Mouse (Mus musculus): ENCODE results near the gene Mmp21. TPM values are rescaled to one million over a fixed set of nuclear protein-coding genes. Genes with fewer than 3 reads are reported as not detected.

Mmp21 gene
- polyA plus RNA-seq, 1 experiment from 2014 or later, result not detected

- no peaks in the 10 kb centered on the region for H3K27me3 ChIP-seq (ENCODE audit: control insufficient read depth, insufficient read depth, low read depth, low read length)
- WGBS, result under 1% methylated on average over 73 of the region's 81 CpGs
- peaks cover 17% of the 10 kb centered on the region for H3K36me3 ChIP-seq (ENCODE audit: control insufficient read depth, insufficient read depth, low read length)
- H3K9me3 ChIP-seq (ENCODE audit: control insufficient read depth, low read length), result no peaks in the 10 kb centered on the region
- H3K4me3 ChIP-seq (ENCODE audit: low read length), result peak within 1 kb of the TSS; percentile 99
- peak within 1 kb of the TSS; percentile 90 for H3K4me2 ChIP-seq (ENCODE audit: low read depth, low read length)
- peak within 1 kb of the TSS; percentile 91 for H3K27ac ChIP-seq (ENCODE audit: low read length)
- H3K9ac ChIP-seq (ENCODE audit: low read length), result peak within 1 kb of the TSS; percentile 99
- ATAC-seq (ENCODE audit: low read depth), result peak; percentile 99
- H3K4me1 ChIP-seq (replicated peaks; ENCODE audit: control insufficient read depth, insufficient read depth, low read length), result peaks cover 8% of the 10 kb centered on the region
These were observed 42.2 kb downstream of the Mmp21 start, which contains the start of gene Edrf1 for GRCm38 (mm10) chr7:133637361-133638305. Gene Edrf1, plus strand, starts transcription at chr7:133637543.

GRCm38 (mm10) chr7:133636738-133637352, 43.0 kb downstream of the Mmp21 start:
- peaks cover 8% of the 10 kb centered on the region for H3K4me1 ChIP-seq (replicated peaks; ENCODE audit: control insufficient read depth, insufficient read depth, low read length)
- ATAC-seq (ENCODE audit: low read depth), result peak; percentile 35
- peak overlapping the region; percentile 57 for H3K4me2 ChIP-seq (ENCODE audit: low read depth, low read length)
- H3K27ac ChIP-seq (ENCODE audit: low read length), result peak overlapping the region; percentile 84
- H3K36me3 ChIP-seq (ENCODE audit: control insufficient read depth, insufficient read depth, low read length), result peaks cover 10% of the 10 kb centered on the region
- H3K4me3 ChIP-seq (ENCODE audit: low read length), result peak overlapping the region; percentile 99
- 2% methylated on average over 21 of the region's 21 CpGs for WGBS
- H3K9ac ChIP-seq (ENCODE audit: low read length), result peak overlapping the region; percentile 99
- no peaks in the 10 kb centered on the region for H3K27me3 ChIP-seq (ENCODE audit: control insufficient read depth, insufficient read depth, low read depth, low read length)
- no peaks in the 10 kb centered on the region for H3K9me3 ChIP-seq (ENCODE audit: control insufficient read depth, low read length)

DNA sequence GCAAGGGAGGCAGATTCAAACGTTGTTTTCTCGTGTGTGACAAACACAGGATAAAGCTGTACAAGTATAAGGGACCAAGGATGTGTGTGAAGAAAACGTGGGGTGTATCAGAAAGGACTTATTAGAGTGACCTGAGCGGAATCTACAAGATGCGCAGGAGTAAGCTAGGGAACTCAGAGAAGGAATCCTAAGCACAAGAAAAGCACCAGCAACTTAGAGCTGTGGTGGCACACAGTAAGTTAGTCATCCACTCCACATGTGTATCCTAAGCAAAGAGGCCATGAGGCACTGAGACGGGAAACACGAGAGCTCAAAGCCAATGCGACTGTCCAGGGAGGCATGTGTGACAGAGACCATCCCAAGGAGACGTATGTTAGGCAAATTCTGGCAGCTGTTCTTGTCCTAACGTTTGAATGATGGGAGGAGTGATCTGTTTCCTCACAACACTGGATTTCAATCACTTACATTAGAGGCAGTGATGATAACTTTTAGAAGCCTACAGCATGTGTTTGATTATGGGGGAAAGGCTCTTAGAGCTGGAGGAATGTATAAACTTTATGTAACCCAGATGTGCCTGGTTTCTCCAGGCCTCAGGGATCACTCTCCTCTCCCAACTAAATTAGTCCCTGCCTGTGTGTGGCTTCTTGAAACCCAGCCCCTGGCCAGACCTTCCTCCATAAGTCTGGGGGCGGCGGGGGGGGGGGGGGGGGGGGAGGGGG, 44.8 kb downstream of the Mmp21 start:
- Histone ChIP-seq H3K9ac (ENCODE audit: low read length) (no peak overlapping the region), H3K4me2 (ENCODE audit: low read depth, low read length) (no peak overlapping the region), H3K4me3 (ENCODE audit: low read length) (no peak overlapping the region), H3K36me3 (ENCODE audit: control insufficient read depth, insufficient read depth, low read length) (0 out of 2 replicates have a peak, but pooled peaks cover 2% of the 10 kb centered on the region), H3K27ac (ENCODE audit: low read length) (no peak overlapping the region), H3K9me3 (ENCODE audit: control insufficient read depth, low read length) (no peaks in the 10 kb centered on the region), H3K27me3 (ENCODE audit: control insufficient read depth, insufficient read depth, low read depth, low read length) (no peaks in the 10 kb centered on the region), H3K4me1 (replicated peaks; ENCODE audit: control insufficient read depth, insufficient read depth, low read length) (peaks cover 8% of the 10 kb centered on the region)
- no peak for ATAC-seq (ENCODE audit: low read depth)
- WGBS, result 45% methylated on average over 10 of the region's 12 CpGs

- Histone ChIP-seq H3K4me1 (replicated peaks; ENCODE audit: control insufficient read depth, insufficient read depth, low read length) (no peaks in the 10 kb centered on the region), H3K4me3 (ENCODE audit: low read length) (no peak overlapping the region), H3K9me3 (ENCODE audit: control insufficient read depth, low read length) (no peaks in the 10 kb centered on the region), H3K27me3 (ENCODE audit: control insufficient read depth, insufficient read depth, low read depth, low read length) (no peaks in the 10 kb centered on the region), H3K9ac (ENCODE audit: low read length) (no peak overlapping the region), H3K4me2 (ENCODE audit: low read depth, low read length) (no peak overlapping the region), H3K27ac (ENCODE audit: low read length) (no peak overlapping the region), H3K36me3 (ENCODE audit: control insufficient read depth, insufficient read depth, low read length) (no peaks in the 10 kb centered on the region)
- no peak for ATAC-seq (ENCODE audit: low read depth)
- 19% methylated on average over 2 of the region's 2 CpGs for WGBS
These were observed 47.4 kb downstream of the Mmp21 start for GRCm38 (mm10) chr7:133632476-133632875.

DNA sequence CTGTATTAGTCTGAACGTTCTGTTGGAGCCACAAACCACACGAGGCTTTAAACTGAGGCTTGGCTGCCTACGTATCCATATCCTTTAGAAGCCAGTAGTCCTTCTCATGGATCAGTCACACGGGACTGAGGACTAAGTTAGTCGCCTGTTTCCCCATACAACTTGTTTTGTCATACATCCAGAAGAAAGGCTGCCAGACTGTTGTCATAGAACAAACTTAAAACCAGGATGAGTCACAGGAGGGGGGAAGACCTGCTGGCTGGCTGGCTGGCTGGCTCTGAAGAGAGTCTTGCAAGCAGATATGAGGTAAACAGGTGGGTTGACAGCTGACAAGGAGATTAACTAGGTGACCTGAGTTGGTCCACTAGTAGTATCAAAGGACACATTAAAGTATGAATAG, 49.0 kb downstream of the Mmp21 start:
- Histone ChIP-seq H3K36me3 (ENCODE audit: control insufficient read depth, insufficient read depth, low read length) (no peaks in the 10 kb centered on the region), H3K4me1 (replicated peaks; ENCODE audit: control insufficient read depth, insufficient read depth, low read length) (no peaks in the 10 kb centered on the region), H3K9me3 (ENCODE audit: control insufficient read depth, low read length) (no peaks in the 10 kb centered on the region), H3K27ac (ENCODE audit: low read length) (no peak overlapping the region), H3K27me3 (ENCODE audit: control insufficient read depth, insufficient read depth, low read depth, low read length) (no peaks in the 10 kb centered on the region), H3K4me3 (ENCODE audit: low read length) (no peak overlapping the region), H3K4me2 (ENCODE audit: low read depth, low read length) (no peak overlapping the region), H3K9ac (ENCODE audit: low read length) (no peak overlapping the region)
- WGBS, result 59% methylated on average over 5 of the region's 5 CpGs
- ATAC-seq (ENCODE audit: low read depth), result no peak

DNA sequence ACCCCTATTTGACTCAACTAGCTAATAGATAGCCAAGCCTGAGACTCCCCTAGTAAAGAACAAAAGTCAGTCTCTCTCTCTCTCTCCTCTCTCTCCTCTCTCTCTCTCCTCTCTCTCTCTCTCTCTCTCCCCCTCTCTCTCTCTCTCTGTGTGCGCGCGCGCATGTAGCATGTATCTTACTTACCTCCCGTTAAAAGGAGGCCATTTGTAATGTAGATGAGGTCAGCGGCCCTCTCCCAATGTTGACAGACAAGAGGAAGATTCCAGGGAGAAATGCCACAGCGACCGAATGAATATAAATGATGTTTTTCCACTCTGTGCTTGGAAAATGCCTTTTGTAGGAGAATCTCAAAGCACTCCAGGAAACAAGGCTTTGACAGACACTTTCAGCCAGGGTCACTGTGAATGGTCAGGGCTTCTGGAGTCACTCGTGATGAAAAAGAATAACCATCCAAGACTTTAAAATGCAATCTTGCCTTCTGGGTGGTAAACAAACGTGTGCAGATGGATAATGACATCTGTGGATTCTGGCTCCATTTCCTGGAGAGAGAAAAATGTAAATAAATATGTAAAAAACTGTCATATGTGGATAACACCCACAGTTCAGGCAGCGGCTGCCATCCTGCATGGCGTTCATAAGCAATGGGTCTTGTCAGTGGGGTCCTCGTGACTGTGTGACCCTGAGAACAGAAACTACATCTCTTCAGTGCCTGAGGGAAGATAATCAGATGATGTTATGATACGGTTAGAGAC, 52.5 kb downstream of the Mmp21 start:
- H3K27me3 ChIP-seq (ENCODE audit: control insufficient read depth, insufficient read depth, low read depth, low read length), result no peaks in the 10 kb centered on the region
- WGBS, result 32% methylated on average over 14 of the region's 14 CpGs
- peak; percentile 79 for ATAC-seq (ENCODE audit: low read depth)
- H3K4me3 ChIP-seq (ENCODE audit: low read length), result no peak overlapping the region
- H3K36me3 ChIP-seq (ENCODE audit: control insufficient read depth, insufficient read depth, low read length), result no peaks in the 10 kb centered on the region
- H3K4me2 ChIP-seq (ENCODE audit: low read depth, low read length), result no peak overlapping the region
- H3K4me1 ChIP-seq (replicated peaks; ENCODE audit: control insufficient read depth, insufficient read depth, low read length), result no peaks in the 10 kb centered on the region
- H3K9me3 ChIP-seq (ENCODE audit: control insufficient read depth, low read length), result no peaks in the 10 kb centered on the region
- no peak overlapping the region for H3K9ac ChIP-seq (ENCODE audit: low read length)
- H3K27ac ChIP-seq (ENCODE audit: low read length), result no peak overlapping the region

Other genes starting within 250 kb of the Mmp21 start
- not detected in 2 replicates for gene Tex36, start 77.9 kb downstream of the Mmp21 start, polyA plus RNA-seq (2015; fragmentation: Nextera tagmentation; extraction: Ambion mirVana)
- 18.5 and 19.9 TPM in 2 replicates for gene Edrf1, start 42.5 kb downstream of the Mmp21 start, polyA plus RNA-seq (2015; fragmentation: Nextera tagmentation; extraction: Ambion mirVana)
- gene Bccip, start 29.3 kb upstream of the Mmp21 start, polyA plus RNA-seq (2015; fragmentation: Nextera tagmentation; extraction: Ambion mirVana), result 147 and 151 TPM in 2 replicates
- 25.9 and 30.7 TPM in 2 replicates for gene Uros, start 30.0 kb upstream of the Mmp21 start, polyA plus RNA-seq (2015; fragmentation: Nextera tagmentation; extraction: Ambion mirVana)
- 2.7 and 3.1 TPM in 2 replicates for gene Fank1, start 96.8 kb upstream of the Mmp21 start, polyA plus RNA-seq (2015; fragmentation: Nextera tagmentation; extraction: Ambion mirVana)
- gene Dhx32, start 102.7 kb upstream of the Mmp21 start, polyA plus RNA-seq (2015; fragmentation: Nextera tagmentation; extraction: Ambion mirVana), result 27.7 and 29.2 TPM in 2 replicates